Comparison of ENCODE assay signal across 9 mouse cellular contexts in genomic region chr14:49348897-49349250, GRCm38 (mm10).
DNase-seq lines count a peak whose midpoint lies in the region; ATAC-seq and TF ChIP-seq lines count a peak whose summit lies in the region.
"Had no signal": no experiment of that assay in that cellular context is flagged by ENCODE, and none has a peak within 500 bp of the region (broad histone marks: within the 10 kb centered on the region; RNA-seq: fewer than 3 reads in every experiment).

No protein-coding gene starts in this region.

- TF ChIP-seq EP300 in heart, postnatal 0 days (IDR thresholded peaks at IDR 0.05; ENCODE audit: low read depth): no peak

- ATAC-seq in heart, postnatal 0 days (ENCODE audit: insufficient read depth, low read depth): no peak
- no peak for ATAC-seq in megakaryocyte progenitor cell, adult 5-6 weeks (replicated peaks; ENCODE audit: poor library complexity)

- no peaks in the 10 kb centered on the region for H3K36me3 ChIP-seq in heart, postnatal 0 days (replicated peaks; ENCODE audit: control insufficient read depth, insufficient read depth, low read length)
- H3K36me3 ChIP-seq: heart, embryonic 15.5 days had no signal

- no peak overlapping the region for H3K9ac ChIP-seq in heart, postnatal 0 days (replicated peaks; ENCODE audit: low read depth, low read length)
- H3K9ac ChIP-seq: heart, embryonic 15.5 days had no signal

- no peak overlapping the region for H3K4me2 ChIP-seq in heart, postnatal 0 days (ENCODE audit: low read depth, low read length)
- H3K4me2 ChIP-seq: heart, embryonic 15.5 days had no signal

- WGBS in heart, postnatal 0 days: 58% methylated on average over 1 of the region's 1 CpGs

- no peaks in the 10 kb centered on the region for H3K27me3 ChIP-seq in heart, postnatal 0 days (ENCODE audit: control insufficient read depth, insufficient read depth, low read length)
- H3K27me3 ChIP-seq: heart, embryonic 15.5 days had no signal

- H3K4me1 ChIP-seq in heart, postnatal 0 days (ENCODE audit: control insufficient read depth, insufficient read depth): no peaks in the 10 kb centered on the region
- H3K4me1 ChIP-seq: heart, embryonic 15.5 days had no signal

- intact Hi-C loops in heart, postnatal 25 days (cut with DNase I): no loop called here

- no peaks in the 10 kb centered on the region for H3K9me3 ChIP-seq in heart, postnatal 0 days (replicated peaks; ENCODE audit: control insufficient read depth, low read length)
- H3K9me3 ChIP-seq: heart, embryonic 15.5 days had no signal

- H3K27ac ChIP-seq in heart, postnatal 0 days (ENCODE audit: low read depth): no peak overlapping the region
- H3K27ac ChIP-seq: heart, embryonic 15.5 days had no signal

- peak; percentile 32 for TF ChIP-seq CTCF in heart, postnatal 0 days (IDR thresholded peaks at IDR 0.05; ENCODE audit: low read depth)

- peak; percentile 18 for DNase-seq in heart, postnatal 0 days (ENCODE audit: low spot score)
- DNase-seq in heart, postnatal 25 days (ENCODE audit: low spot score): no peak
- peak; percentile 54 for DNase-seq in urinary bladder, postnatal 14 days (ENCODE audit: low spot score)
- no peak for DNase-seq in urinary bladder, postnatal 10 days (ENCODE audit: low spot score)
- peak; percentile 83 to 85 for DNase-seq in cerebellum, postnatal 10 days
- peak; percentile 83 for DNase-seq in kidney, adult 9 months
- DNase-seq in lung, postnatal 4 days: peak; percentile 25 to 39

- no peak overlapping the region for H3K4me3 ChIP-seq in heart, postnatal 0 days (ENCODE audit: low read depth, low read length)
- H3K4me3 ChIP-seq: heart, embryonic 15.5 days had no signal

Comparison
In these comparisons a context has a peak if more than half of its experiments do, and no peak if none do; other contexts are left out.
1. DNase-seq: peak in heart, postnatal 0 days (single experiment), urinary bladder, postnatal 14 days (single experiment), cerebellum, postnatal 10 days (2 of 2), kidney, adult 9 months (single experiment) and lung, postnatal 4 days (2 of 2); none in heart, postnatal 25 days (single experiment) and urinary bladder, postnatal 10 days (single experiment).